Mouse (Mus musculus): ENCODE data around the gene Pip4k2a. TPM values are rescaled to one million over a fixed set of nuclear protein-coding genes. Genes with fewer than 3 reads are reported as not detected.

Pip4k2a gene
- polyA plus RNA-seq, 1 experiment from 2014 or later, result 14.3 TPM

DNA sequence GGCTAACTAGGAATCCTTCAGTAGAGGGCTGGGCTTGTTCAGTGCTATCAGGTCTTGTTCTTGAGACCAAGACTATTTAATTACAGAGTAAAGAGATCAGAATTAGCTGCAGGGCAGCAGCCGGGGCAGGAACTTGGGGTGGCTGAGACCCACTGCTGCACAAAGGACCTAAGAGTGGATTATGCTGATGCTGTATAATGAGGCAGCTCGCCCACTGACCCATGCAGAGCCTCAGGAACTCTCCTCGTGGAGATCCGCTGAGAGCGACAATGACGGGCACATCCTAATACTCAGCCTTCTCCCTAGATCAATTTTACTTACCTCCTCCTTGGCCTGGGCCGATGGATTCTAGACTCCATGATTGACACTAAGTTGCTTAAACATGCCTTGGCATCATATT, 64.5 kb downstream of the Pip4k2a start:
- no peaks in the 10 kb centered on the region for H3K27me3 ChIP-seq (ENCODE audit: control insufficient read depth, insufficient read depth, low read length)
- no peaks in the 10 kb centered on the region for H3K9me3 ChIP-seq (ENCODE audit: control insufficient read depth, low read length)
- WGBS, result 31% methylated on average over 7 of the region's 7 CpGs
- H3K27ac ChIP-seq (ENCODE audit: low read depth, low read length), result no peak overlapping the region
- no peaks in the 10 kb centered on the region for H3K36me3 ChIP-seq (ENCODE audit: control insufficient read depth, insufficient read depth, low read length)
- peak; percentile 41; the same call in 1 of the 2 replicates for ATAC-seq (ENCODE audit: low FRiP score, low TSS enrichment)
- no peak overlapping the region for H3K4me3 ChIP-seq (ENCODE audit: low read length)
- H3K9ac ChIP-seq (ENCODE audit: low read depth, low read length), result no peak overlapping the region
- no peak overlapping the region for H3K4me2 ChIP-seq (replicated peaks; ENCODE audit: low read depth, low read length)
- H3K4me1 ChIP-seq (ENCODE audit: control insufficient read depth, insufficient read depth, low read length), result peaks cover 22% of the 10 kb centered on the region

DNA sequence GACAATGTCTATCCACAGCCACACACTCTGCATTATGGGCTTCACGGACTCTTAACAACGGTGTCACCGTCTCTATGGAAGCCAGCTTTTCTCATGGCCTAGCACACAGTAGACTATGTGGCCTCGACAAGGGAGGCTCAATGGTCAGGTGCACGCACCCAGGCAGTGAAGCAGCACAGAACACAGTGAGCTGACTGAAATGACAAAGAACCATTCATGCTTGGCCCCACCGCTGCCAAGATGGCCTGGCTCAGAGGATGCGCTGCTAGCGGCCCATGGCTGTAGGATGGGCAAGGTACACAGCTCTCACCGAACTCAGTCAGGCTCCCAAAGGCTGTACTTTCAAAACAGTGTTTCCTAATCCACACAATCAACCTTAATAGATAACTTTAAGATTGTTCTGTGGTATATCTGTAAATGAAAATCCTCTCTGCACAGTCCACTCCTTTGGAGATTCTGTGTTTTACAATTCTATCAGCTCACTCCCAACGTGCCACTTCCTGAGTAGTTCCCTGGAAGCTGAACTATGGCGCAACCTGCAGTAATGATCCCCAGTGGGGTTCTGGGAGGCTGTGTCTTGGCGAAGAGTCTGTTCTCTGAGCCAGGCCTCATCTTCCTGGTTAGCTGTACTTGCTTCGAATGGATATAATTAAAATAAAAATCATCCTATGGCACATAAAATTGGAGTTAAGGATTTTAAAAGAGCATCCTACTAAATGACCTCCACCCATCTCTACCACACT, 67.4 kb downstream of the Pip4k2a start:
- no peaks in the 10 kb centered on the region for H3K27me3 ChIP-seq (ENCODE audit: control insufficient read depth, insufficient read depth, low read length)
- H3K27ac ChIP-seq (ENCODE audit: low read depth, low read length), result no peak overlapping the region
- H3K9ac ChIP-seq (ENCODE audit: low read depth, low read length), result no peak overlapping the region
- no peak; the same call in 1 of the 2 replicates for ATAC-seq (ENCODE audit: low FRiP score, low TSS enrichment)
- H3K4me1 ChIP-seq (ENCODE audit: control insufficient read depth, insufficient read depth, low read length), result peaks cover 13% of the 10 kb centered on the region; the same call in 1 of the 2 replicates
- no peak overlapping the region for H3K4me2 ChIP-seq (replicated peaks; ENCODE audit: low read depth, low read length)
- WGBS, result 85% methylated on average over 13 of the region's 13 CpGs
- H3K36me3 ChIP-seq (ENCODE audit: control insufficient read depth, insufficient read depth, low read length), result no peaks in the 10 kb centered on the region
- no peak overlapping the region for H3K4me3 ChIP-seq (ENCODE audit: low read length)
- no peaks in the 10 kb centered on the region for H3K9me3 ChIP-seq (ENCODE audit: control insufficient read depth, low read length)

DNA sequence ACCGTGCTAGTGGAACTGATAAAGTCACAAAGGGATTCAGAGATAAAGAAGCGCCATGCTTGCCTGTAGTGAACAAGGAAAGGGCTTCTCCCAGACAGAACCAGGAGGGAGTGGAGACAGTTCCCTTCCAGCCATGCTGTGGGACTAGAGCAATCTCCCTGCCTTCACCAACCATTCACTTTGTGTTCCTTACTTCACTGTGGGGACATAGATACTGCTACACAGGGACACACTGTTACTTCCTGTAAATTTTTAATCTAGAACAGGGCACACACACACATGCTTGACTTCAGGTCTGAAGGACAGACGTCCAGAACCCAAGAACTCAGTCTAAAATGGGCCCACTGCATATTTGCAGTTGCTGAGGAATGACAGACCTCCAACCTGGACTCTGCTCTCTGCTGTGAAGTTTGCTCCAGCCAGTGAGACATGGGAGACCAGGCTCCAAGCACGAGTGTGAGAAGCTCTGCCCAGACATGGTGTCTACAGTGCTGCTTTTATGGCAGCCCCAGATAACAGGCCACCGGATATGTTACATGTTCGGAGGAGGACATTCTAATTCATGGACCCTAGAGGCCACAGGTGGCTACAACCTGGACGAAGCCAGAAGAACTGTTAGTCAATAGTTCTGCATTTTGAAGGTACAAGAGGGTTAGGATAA, 69.2 kb downstream of the Pip4k2a start:
- Histone ChIP-seq H3K4me1 (ENCODE audit: control insufficient read depth, insufficient read depth, low read length) (peaks cover 16% of the 10 kb centered on the region; the same call in 1 of the 2 replicates), H3K9me3 (ENCODE audit: control insufficient read depth, low read length) (no peaks in the 10 kb centered on the region), H3K27ac (ENCODE audit: low read depth, low read length) (no peak overlapping the region), H3K36me3 (ENCODE audit: control insufficient read depth, insufficient read depth, low read length) (no peaks in the 10 kb centered on the region), H3K4me3 (ENCODE audit: low read length) (no peak overlapping the region), H3K9ac (ENCODE audit: low read depth, low read length) (no peak overlapping the region), H3K4me2 (replicated peaks; ENCODE audit: low read depth, low read length) (no peak overlapping the region), H3K27me3 (ENCODE audit: control insufficient read depth, insufficient read depth, low read length) (no peaks in the 10 kb centered on the region)
- 74% methylated on average over 7 of the region's 7 CpGs for WGBS
- ATAC-seq (ENCODE audit: low FRiP score, low TSS enrichment), result no peak

DNA sequence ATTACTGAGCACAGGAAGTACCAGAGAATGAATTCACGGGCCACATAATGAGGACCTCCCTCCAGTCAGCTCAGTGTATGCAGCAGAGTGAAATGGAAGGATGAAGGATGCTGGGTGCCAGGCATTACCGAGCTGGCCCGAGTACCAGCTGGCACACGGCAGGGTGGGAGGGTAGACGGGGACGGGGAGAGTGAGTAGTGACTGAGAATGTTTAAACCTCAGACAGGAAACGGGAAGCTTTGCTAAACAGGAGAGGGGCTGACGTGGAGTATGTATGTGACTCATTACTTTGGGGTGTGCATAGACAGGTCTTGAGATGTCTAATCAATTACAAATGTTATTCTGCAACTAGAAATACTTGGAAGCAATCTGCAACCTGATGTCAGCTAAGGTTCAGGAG, 69.7 kb downstream of the Pip4k2a start:
- no peak overlapping the region for H3K27ac ChIP-seq (ENCODE audit: low read depth, low read length)
- H3K4me2 ChIP-seq (replicated peaks; ENCODE audit: low read depth, low read length), result no peak overlapping the region
- peaks cover 11% of the 10 kb centered on the region; the same call in 1 of the 2 replicates for H3K4me1 ChIP-seq (ENCODE audit: control insufficient read depth, insufficient read depth, low read length)

DNA sequence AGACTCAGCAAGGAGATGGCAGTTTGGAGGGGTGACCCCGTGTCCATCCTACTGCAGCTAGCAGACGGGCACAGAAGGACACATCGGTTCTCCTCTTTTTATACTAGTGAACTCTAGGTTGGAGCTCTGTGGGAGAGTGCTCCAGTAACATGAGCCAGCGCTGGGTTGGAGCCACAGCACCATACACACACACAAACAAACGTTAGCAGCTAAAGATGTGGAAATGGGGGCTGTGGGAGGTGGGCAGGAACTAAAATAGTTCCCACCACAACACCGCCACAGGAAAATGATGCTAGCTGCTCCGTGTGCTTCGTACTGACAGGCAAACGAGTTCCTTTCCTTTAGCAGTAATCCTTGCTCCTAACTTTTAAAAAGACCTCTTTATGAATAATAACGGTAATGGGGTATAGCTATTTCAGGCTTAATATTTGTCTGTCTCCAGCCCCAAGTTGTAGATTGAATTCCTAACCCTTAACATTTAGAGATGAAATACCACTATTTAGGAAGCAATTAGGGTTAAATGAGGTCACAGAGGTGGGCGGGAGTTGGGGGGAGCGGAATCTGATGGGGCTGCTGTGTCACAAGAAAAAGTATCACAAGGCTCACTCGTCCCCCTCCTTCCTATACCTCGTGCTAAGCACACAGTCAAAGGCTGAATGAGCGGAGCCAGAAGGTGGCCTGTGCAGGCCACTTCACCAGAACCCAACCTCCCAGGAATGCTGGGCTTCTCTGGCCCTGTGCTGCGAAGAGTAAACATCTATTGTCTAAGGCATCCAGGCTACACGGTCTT, 73.9 kb downstream of the Pip4k2a start:
- Histone ChIP-seq H3K27me3 (ENCODE audit: control insufficient read depth, insufficient read depth, low read length) (no peaks in the 10 kb centered on the region), H3K4me3 (ENCODE audit: low read length) (no peak overlapping the region), H3K36me3 (ENCODE audit: control insufficient read depth, insufficient read depth, low read length) (no peaks in the 10 kb centered on the region), H3K4me2 (replicated peaks; ENCODE audit: low read depth, low read length) (no peak overlapping the region), H3K9me3 (ENCODE audit: control insufficient read depth, low read length) (no peaks in the 10 kb centered on the region), H3K4me1 (ENCODE audit: control insufficient read depth, insufficient read depth, low read length) (peaks cover 35% of the 10 kb centered on the region), H3K9ac (ENCODE audit: low read depth, low read length) (no peak overlapping the region), H3K27ac (ENCODE audit: low read depth, low read length) (no peak overlapping the region)
- 34% methylated on average over 17 of the region's 17 CpGs for WGBS
- ATAC-seq (ENCODE audit: low FRiP score, low TSS enrichment), result no peak

More for the DNA sequence above, 69.7 kb downstream of the Pip4k2a start:
- Histone ChIP-seq H3K9ac (ENCODE audit: low read depth, low read length) (no peak overlapping the region), H3K4me3 (ENCODE audit: low read length) (no peak overlapping the region), H3K9me3 (ENCODE audit: control insufficient read depth, low read length) (no peaks in the 10 kb centered on the region), H3K27me3 (ENCODE audit: control insufficient read depth, insufficient read depth, low read length) (no peaks in the 10 kb centered on the region), H3K36me3 (ENCODE audit: control insufficient read depth, insufficient read depth, low read length) (no peaks in the 10 kb centered on the region)
- ATAC-seq (ENCODE audit: low FRiP score, low TSS enrichment), result no peak
- 73% methylated on average over 8 of the region's 8 CpGs for WGBS

DNA sequence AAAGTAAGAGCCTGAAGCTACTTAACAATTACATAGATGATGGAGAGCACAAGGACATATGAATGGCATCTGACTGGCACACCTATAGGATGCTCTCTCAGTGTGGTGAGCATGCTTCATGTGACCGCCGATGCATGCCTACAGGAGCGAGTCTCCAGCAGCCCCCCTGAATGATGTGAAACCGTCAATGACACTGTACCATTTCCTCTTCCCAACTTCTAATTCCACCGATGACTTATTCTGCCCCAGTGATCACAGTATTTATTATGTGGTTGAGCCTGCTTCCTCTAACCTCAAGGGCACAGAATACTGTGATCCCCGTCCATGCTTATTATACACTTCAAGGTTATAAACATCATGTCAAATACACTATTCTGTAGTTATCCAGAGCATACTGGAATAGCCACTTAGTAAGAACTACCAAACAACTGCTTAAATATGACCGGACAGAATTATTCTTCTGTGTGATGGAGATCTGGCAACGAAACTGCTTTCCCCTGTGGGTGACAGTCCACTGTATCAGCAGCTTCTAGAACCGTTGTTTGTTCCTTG, 74.8 kb downstream of the Pip4k2a start:
- ATAC-seq (ENCODE audit: low FRiP score, low TSS enrichment), result no peak
- Histone ChIP-seq H3K27ac (ENCODE audit: low read depth, low read length) (no peak overlapping the region), H3K4me1 (ENCODE audit: control insufficient read depth, insufficient read depth, low read length) (peaks cover 38% of the 10 kb centered on the region), H3K4me3 (ENCODE audit: low read length) (no peak overlapping the region), H3K27me3 (ENCODE audit: control insufficient read depth, insufficient read depth, low read length) (no peaks in the 10 kb centered on the region), H3K9me3 (ENCODE audit: control insufficient read depth, low read length) (no peaks in the 10 kb centered on the region), H3K36me3 (ENCODE audit: control insufficient read depth, insufficient read depth, low read length) (no peaks in the 10 kb centered on the region), H3K4me2 (replicated peaks; ENCODE audit: low read depth, low read length) (no peak overlapping the region), H3K9ac (ENCODE audit: low read depth, low read length) (no peak overlapping the region)
- WGBS, result 54% methylated on average over 9 of the region's 9 CpGs

DNA sequence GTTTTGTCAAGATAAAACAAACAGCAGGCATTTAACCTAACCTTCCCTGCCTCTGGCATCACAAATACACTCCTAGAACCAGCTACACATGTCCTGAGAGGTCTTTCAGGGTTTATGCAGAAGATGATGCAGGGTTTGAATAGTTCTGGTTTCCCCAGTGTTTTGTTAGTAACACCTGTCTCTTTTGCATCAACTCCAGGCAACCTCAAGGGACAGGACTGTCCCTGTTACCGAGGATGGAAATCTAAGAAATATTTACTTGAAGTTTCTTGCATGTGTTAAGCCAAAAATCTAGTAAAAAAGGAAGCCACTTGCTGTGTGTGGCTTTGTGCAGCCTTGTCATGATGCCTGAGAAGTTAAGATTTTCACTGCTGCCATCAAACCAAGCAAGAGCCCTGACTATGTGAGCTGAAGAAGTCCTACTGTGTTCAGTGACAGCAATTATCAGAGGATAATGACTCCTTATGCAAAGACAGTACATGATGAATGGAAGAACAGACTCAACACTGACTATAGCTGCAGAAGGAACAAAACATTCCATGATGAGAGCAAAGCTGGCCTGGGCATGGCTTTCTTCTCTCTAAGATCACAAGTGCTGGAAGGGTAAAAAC, 76.3 kb downstream of the Pip4k2a start:
- Histone ChIP-seq H3K36me3 (ENCODE audit: control insufficient read depth, insufficient read depth, low read length) (no peaks in the 10 kb centered on the region), H3K27me3 (ENCODE audit: control insufficient read depth, insufficient read depth, low read length) (no peaks in the 10 kb centered on the region), H3K9me3 (ENCODE audit: control insufficient read depth, low read length) (no peaks in the 10 kb centered on the region), H3K4me3 (ENCODE audit: low read length) (no peak overlapping the region), H3K4me2 (replicated peaks; ENCODE audit: low read depth, low read length) (no peak overlapping the region), H3K4me1 (ENCODE audit: control insufficient read depth, insufficient read depth, low read length) (peaks cover 38% of the 10 kb centered on the region), H3K9ac (ENCODE audit: low read depth, low read length) (no peak overlapping the region), H3K27ac (ENCODE audit: low read depth, low read length) (no peak overlapping the region)
- 61% methylated on average over 1 of the region's 1 CpGs for WGBS
- ATAC-seq (ENCODE audit: low FRiP score, low TSS enrichment), result no peak

DNA sequence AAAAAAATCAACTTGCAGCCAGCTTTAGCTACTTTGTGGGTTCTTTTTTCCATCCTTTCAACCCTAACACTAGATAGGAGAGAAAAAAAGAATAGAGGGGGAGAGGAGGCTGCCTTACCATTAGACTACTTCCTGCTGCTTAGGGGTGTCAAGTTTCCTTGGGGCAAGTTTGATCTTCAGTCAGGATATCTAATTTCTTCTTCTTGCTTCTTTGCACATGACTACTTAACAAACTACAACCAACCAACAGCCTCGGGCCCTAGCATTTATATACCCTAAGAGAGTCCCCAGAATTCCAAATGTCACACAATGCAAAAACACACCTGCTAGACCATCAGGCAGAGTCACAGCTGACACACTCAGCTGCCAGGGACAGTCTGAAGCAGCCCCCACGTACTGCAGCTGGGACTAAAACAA, 77.5 kb downstream of the Pip4k2a start:
- Histone ChIP-seq H3K4me3 (ENCODE audit: low read length) (no peak overlapping the region), H3K9ac (ENCODE audit: low read depth, low read length) (no peak overlapping the region)

More for the DNA sequence above, 77.5 kb downstream of the Pip4k2a start:
- Histone ChIP-seq H3K4me1 (ENCODE audit: control insufficient read depth, insufficient read depth, low read length) (peaks cover 50% of the 10 kb centered on the region), H3K27ac (ENCODE audit: low read depth, low read length) (peak overlapping the region; percentile 6; the same call in 1 of the 2 replicates), H3K36me3 (ENCODE audit: control insufficient read depth, insufficient read depth, low read length) (no peaks in the 10 kb centered on the region), H3K9me3 (ENCODE audit: control insufficient read depth, low read length) (no peaks in the 10 kb centered on the region), H3K27me3 (ENCODE audit: control insufficient read depth, insufficient read depth, low read length) (no peaks in the 10 kb centered on the region), H3K4me2 (replicated peaks; ENCODE audit: low read depth, low read length) (no peak overlapping the region)
- WGBS, result 14% methylated on average over 2 of the region's 2 CpGs
- peak; percentile 50 for ATAC-seq (ENCODE audit: low FRiP score, low TSS enrichment)
